Mouse (Mus musculus) CD4-positive, CD25-positive, alpha-beta regulatory T cell, adult 4 months (primary cell): ENCODE results near the gene Jtb. TPM values are rescaled to one million over a fixed set of nuclear protein-coding genes. Genes with fewer than 3 reads are reported as not detected.
A peak's percentile ranks its signal among the peaks of the same experiment; 100 is the strongest.

Source experiments
- ATAC-seq: one replicate; pipeline ENCODE4 v1.8.0; 2017
- polyA plus RNA-seq, 2 experiments: library from polyadenylated mRNA; unstranded; fragments of 100-300 nt; shearing (Covaris generic); gene quantifications; one replicate each; pipeline ENCODE4 v1.2.1; 2017

The Jtb gene
- polyA plus RNA-seq, 2 experiments from 2014 or later: 60.5 to 75.2 TPM

DNA sequence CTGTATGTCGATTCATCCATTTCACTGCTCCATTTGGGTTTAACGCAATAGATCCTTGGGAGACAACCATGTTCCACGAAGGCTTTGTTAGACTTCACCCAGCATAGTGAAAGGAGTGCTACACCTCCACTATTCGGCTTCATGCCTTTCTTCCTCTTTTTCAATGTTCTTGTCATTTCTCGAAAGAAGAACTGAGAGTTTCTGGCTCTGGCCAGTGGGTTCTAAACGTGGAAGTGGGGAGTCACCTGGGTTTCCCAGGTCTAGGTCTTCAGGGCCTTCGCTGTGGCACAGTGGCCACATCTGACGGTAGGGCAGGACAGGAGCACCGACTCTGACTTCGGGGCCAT lies 33.3 kb downstream of the Jtb start:
- ATAC-seq: no peak

- peak; percentile 87 for ATAC-seq
These were observed 33.9 kb downstream of the Jtb start, which contains the start of gene Dennd4b for GRCm38 (mm10) chr3:90265034-90265931. Gene Dennd4b, plus strand, starts transcription at chr3:90265185.

GRCm38 (mm10) chr3:90265932-90266741 lies 34.7 kb downstream of the Jtb start:
- ATAC-seq: peak; percentile 36

DNA sequence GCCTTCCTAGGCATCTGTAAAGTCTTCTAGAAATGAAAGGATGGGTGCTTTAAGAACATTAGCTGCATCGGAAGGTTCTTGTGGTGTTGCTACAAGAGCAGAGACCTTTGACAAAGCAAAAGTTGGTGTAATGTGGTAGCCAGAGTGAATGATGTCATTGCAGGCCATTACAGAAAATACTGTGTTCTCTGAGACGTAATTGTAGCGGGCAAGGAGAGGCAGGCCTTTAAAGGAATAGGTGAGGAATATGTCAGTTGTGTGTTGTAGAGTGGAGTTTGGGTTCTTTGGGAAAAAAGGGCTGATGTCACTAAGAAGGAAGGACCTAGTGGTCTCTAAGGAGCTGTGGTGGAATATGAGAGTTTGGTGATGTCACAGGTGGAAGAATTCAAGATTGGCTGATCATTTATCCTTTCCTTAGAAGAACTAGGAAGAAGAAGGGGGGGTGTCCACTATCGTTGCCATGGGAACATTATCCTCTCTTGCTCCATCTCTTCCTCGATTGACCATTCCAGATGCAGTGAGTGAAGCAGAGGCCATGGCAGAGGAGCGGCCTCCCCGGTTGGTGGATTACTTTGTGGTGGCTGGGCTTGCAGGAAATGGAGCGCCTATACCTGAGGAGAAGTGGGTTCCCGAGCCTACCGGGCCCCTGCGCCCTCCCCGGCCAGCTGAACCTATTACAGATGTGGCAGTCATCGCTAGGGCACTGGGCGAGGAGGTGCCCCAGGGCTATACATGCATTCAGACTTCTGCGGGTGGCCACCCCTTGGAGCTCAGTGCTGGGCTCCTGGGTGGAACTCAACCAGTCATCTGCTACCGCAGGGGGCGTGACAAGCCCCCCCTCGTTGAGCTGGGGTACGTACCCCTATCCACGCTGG lies 35.7 kb downstream of the Jtb start:
- no peak for ATAC-seq

- no peak for ATAC-seq
These were observed 36.8 kb downstream of the Jtb start for GRCm38 (mm10) chr3:90268190-90268589.

DNA sequence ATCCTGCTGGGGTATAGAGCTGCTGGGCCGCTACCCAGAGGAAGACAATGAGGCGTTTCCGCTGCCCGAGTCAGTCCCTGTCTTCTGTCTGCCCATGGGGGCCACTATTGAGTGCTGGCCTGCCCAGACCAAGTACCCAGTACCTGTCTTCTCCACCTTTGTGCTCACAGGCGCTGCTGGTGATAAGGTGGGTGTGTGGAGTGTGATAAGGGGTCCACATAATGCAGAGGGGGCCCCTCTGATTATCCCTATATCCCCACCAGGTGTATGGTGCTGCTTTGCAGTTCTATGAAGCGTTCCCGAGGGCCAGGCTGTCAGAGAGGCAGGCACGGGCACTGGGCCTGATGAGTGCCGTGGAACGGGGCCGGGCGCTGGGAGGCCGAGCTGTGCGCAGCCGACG lies 37.6 kb downstream of the Jtb start:
- no peak for ATAC-seq

DNA sequence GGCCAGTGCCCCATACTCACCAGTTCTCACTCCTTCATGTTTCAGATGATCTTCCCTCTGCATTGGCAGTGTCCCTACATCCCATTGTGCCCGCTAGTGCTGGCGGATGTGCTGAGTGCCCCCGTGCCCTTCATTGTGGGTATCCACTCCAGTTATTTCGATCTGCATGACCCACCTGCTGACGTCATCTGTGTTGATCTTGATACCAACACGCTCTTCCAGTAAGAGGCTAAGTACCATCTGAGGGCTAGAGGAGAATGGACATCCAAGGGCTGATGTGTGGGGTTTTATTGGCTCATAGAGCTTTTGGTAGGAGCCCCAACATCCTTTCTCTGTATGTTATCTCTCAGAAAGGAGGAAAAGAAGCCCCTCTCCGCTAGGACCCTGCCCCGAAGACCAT lies 39.4 kb downstream of the Jtb start:
- no peak for ATAC-seq

- no peak for ATAC-seq
These were observed 40.8 kb downstream of the Jtb start for GRCm38 (mm10) chr3:90272170-90272569.

- ATAC-seq: no peak
These were observed 42.5 kb downstream of the Jtb start for GRCm38 (mm10) chr3:90273855-90274254.

DNA sequence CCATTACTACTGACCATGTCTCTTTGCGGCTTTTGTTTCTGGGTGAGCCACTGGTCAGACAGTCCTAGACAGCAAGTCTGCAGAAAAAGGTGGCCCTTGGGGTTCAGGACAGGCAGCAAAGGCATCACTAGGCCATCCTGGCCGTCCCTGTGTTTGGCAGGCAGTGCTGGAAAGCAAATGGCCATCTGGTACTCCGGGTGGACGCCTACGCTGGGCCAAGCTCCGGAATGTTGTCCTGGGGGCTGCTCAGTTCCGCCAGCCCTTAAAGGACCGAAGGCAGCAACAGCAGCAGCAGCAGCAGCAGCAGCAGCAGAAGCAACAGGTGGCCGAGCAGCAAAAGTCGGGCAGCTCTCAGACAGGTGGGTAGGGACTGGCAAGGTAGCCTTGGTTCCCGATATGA lies 43.9 kb downstream of the Jtb start:
- no peak for ATAC-seq

DNA sequence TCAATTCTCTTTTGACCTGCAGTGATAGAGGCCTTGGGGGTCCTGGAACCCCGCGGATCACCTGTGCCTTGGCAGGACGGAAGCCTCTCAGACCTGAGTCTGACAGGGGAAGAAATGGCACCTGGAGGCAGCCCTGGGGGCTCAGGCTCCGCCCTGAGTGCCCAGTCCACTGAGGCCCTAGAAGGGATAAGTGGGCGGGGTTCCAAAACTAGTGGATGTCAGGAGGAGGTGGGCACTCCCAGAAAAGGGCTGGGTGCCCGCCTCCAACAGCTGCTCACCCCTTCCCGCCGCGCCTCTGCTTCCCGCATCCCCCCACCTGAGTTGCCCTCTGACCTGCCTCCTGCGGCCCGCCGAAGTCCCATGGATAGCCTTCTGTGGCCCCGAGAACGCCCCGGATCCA lies 45.5 kb downstream of the Jtb start:
- no peak for ATAC-seq

- ATAC-seq: no peak
These were observed 46.4 kb downstream of the Jtb start for GRCm38 (mm10) chr3:90277793-90278192.

DNA sequence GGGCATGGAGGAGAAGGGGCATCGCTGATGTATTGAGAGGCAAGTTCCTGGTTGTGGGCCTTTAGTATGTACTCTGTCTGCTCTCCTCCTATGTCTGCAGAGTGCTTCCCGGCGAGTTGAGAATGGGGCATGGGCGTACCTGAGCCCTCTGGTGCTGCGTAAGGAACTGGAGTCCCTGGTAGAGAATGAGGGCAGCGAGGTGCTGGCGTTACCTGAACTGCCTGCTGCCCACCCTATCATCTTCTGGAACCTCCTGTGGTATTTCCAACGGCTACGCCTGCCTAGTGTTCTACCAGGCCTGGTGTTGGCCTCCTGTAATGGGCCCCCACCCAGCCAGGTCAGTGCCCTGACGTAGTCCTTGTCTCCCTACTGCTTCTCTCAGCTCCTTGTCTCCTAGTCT lies 46.8 kb downstream of the Jtb start:
- no peak for ATAC-seq

- ATAC-seq: no peak
These were observed 47.8 kb downstream of the Jtb start for GRCm38 (mm10) chr3:90279216-90279615.

DNA sequence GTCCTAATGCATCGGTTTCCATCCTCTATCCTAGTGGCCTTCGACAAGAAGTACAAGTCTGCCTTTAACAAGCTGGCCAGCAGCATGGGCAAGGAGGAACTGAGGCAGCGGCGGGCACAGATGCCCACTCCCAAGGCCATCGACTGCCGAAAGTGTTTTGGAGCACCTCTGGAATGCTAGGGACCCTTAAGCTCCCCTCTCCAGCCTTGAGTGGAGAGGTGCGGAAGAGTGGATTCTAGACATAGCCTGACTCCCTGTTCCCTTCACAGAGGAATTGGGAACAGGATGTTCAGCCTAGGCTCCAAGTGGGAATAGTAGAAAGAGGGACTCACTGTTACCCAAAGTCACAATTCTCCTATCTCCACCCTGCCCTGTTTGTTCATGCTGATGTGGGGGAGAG lies 48.3 kb downstream of the Jtb start:
- ATAC-seq: no peak

DNA sequence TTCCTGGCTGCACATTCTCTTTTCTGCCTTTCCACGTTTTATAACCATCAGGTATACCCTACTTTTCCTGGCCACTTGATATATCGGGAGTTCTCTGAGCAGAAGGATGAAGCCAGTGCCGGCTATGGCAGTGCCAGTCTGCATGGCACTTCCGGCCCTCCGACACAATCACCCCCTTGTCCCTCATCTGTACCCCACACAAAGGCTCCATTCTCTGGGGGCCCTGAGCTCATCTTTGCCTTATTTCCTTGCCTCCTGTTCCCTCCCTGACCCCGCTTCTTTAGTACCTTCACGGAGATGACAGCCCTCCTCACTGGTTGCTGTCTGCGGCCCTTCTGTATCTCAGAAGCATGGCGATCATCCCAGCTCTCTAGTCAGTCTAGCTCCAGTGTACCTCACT lies 49.3 kb downstream of the Jtb start:
- ATAC-seq: no peak

- no peak for ATAC-seq
These were observed 52.8 kb downstream of the Jtb start for GRCm38 (mm10) chr3:90284150-90284549.

Other genes with a start within 250 kb of the Jtb start
- 10 to 100 TPM; 69.2 to 70.3 TPM for gene Hax1, start 232.8 kb upstream of the Jtb start, polyA plus RNA-seq
- 100 to 1,000 TPM; 371 to 424 TPM for gene 4933434E20Rik, start 180.0 kb upstream of the Jtb start, polyA plus RNA-seq
- gene Ubap2l, start 179.0 kb upstream of the Jtb start, polyA plus RNA-seq: 100 to 1,000 TPM; 226 to 315 TPM
- gene Tpm3, start 158.9 kb upstream of the Jtb start, polyA plus RNA-seq: 1,000 to 10,000 TPM in 1 of 2 experiments, 100 to 1,000 TPM in 1; 868 to 1,085 TPM
- under 1 TPM; 0.27 to 0.58 TPM for gene Nup210l, start 127.5 kb upstream of the Jtb start, polyA plus RNA-seq
- 1,000 to 10,000 TPM; 7,118 to 8,557 TPM for gene Rps27, start 17.9 kb upstream of the Jtb start, polyA plus RNA-seq
- under 1 TPM in 1 of 2 experiments, not detected in 1; 0.58 TPM for gene Rab13, start 17.9 kb upstream of the Jtb start, polyA plus RNA-seq
- gene Creb3l4, start 11.9 kb downstream of the Jtb start, polyA plus RNA-seq: under 1 TPM in 1 of 2 experiments, not detected in 1; 0.20 TPM
- gene Slc39a1, start 16.6 kb downstream of the Jtb start, polyA plus RNA-seq: 10 to 100 TPM; 36.5 to 50.4 TPM
- gene Crtc2, start 22.6 kb downstream of the Jtb start, polyA plus RNA-seq: 10 to 100 TPM; 34.0 to 50.6 TPM
- 10 to 100 TPM; 17.9 to 28.0 TPM for gene Dennd4b, start 33.6 kb downstream of the Jtb start, polyA plus RNA-seq
- gene Gatad2b, start 61.6 kb downstream of the Jtb start, polyA plus RNA-seq: 10 to 100 TPM; 25.2 to 26.2 TPM
- gene Slc27a3, start 158.3 kb downstream of the Jtb start, polyA plus RNA-seq: under 1 TPM in 1 of 2 experiments, not detected in 1; 0.19 TPM
- gene Ints3, start 202.0 kb downstream of the Jtb start, polyA plus RNA-seq: 10 to 100 TPM; 16.9 to 17.9 TPM
- not detected for gene Npr1, start 234.3 kb downstream of the Jtb start, polyA plus RNA-seq
- 100 to 1,000 TPM; 113 to 125 TPM for gene Ilf2, start 244.5 kb downstream of the Jtb start, polyA plus RNA-seq